Mouse (Mus musculus) embryonic fibroblast, embryonic 13.5 days (primary cell): Measurements from ENCODE around the gene Dennd4a. TPM values are rescaled to one million over a fixed set of nuclear protein-coding genes. Genes with fewer than 3 reads are reported as not detected.
"Not testable (repeated sequence)": the region's sequence is repeated elsewhere in the genome, so short reads cannot be mapped to it uniquely, and the experiment has no call there.

Source experiments
- H3K27ac ChIP-seq: 2 replicates; pipeline ENCODE4 v1.5.1; 2012; ENCODE audit warnings: low read length, control low read depth, inconsistent platforms; ENCODE audit not compliant: insufficient read depth
- H3K4me1 ChIP-seq: 2 replicates; pipeline ENCODE4 v1.6.1; 2011; ENCODE audit warnings: low read length; ENCODE audit not compliant: control insufficient read depth, insufficient read depth
- H3K4me3 ChIP-seq: 2 replicates; pipeline ENCODE4 v1.5.1; 2011; ENCODE audit warnings: mild to moderate bottlenecking, control low read depth, low read length; ENCODE audit not compliant: insufficient read depth
- CTCF ChIP-seq: IDR thresholded peaks from 2 replicates; pipeline ENCODE4 v1.5.1; 2011; ENCODE audit warnings: mild to moderate bottlenecking, control low read depth, low read length, moderate library complexity, borderline replicate concordance; ENCODE audit not compliant: insufficient read depth
- POLR2A ChIP-seq: IDR thresholded peaks from 2 replicates; pipeline ENCODE4 v1.6.1; 2011; ENCODE audit warnings: low read depth, mild to moderate bottlenecking, control low read depth, low read length, moderate library complexity
- polyA plus RNA-seq: library from polyadenylated mRNA; stranded (reverse); fragments of >200 nt; gene quantifications from 2 replicates; pipeline ENCODE4 v1.2.4, GENCODE M21; 2011; ENCODE audit warnings: low read depth; ENCODE audit not compliant: missing spikeins, insufficient read length

Dennd4a gene
- polyA plus RNA-seq, 1 experiment: 51.0 TPM

DNA sequence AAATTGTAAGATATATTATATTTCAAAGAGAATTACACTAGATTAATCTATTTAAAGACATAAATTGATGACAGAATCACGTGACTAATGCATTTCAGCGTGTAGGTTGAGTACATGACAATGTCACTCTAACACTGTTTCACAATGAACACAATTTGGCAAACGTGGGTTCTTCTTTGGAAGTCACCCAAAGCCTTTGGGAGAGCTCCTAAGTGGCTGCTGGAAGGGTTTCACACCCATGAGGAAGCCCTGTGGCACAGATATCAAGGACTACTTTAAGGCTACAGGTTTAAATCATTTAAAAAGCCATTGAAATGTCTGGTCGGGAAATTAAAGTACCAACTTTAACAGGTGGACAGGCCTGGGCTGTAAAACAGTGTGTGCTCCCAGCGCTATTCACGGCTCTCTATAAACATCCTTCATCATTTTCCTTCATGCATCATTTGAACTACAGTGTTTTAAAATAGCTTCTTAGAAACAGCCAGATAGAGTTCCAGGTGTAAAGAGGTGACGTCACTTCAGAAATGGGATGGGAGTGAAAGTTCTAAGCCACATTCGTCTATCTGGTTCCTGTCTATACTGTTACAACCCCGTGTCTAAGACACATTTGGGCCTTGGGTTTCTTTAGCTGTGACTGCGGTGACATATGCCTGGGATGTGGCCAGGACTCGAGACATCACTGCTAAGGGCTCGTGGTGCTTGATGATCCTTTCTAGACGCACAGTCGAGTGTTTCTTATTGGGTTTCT lies 3.9 kb upstream of the Dennd4a start:
- Histone ChIP-seq H3K4me1 (no peaks in the 10 kb centered on the region; the same call in 1 of the 2 replicates), H3K27ac (no peak overlapping the region), H3K4me3 (no peak overlapping the region)
- TF ChIP-seq POLR2A (no peak), CTCF (no peak)

DNA sequence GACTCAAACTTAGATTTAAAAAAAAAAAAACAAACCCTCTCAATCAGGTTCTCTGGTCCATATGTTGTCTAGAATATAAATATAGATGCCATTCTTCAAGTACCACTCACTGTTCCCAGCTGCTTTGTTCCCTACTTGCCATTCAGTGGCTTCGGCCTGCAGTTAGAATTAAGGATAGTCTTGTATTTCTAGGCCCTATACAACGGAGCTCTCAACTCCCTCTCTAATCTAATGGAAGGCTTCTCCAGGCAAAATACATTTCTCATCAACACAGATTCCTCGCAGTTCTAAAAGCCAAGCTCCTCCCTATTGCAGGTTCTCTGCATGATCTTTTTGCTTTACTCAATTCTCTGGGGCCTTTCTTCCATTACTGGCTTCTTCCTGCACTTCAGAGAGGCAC lies 1.3 kb upstream of the Dennd4a start:
- TF ChIP-seq CTCF (no peak), POLR2A (no peak)
- H3K4me1 ChIP-seq: no peaks in the 10 kb centered on the region; the same call in 1 of the 2 replicates
- no peak overlapping the region for H3K4me3 ChIP-seq
- H3K27ac ChIP-seq: no peak overlapping the region

DNA sequence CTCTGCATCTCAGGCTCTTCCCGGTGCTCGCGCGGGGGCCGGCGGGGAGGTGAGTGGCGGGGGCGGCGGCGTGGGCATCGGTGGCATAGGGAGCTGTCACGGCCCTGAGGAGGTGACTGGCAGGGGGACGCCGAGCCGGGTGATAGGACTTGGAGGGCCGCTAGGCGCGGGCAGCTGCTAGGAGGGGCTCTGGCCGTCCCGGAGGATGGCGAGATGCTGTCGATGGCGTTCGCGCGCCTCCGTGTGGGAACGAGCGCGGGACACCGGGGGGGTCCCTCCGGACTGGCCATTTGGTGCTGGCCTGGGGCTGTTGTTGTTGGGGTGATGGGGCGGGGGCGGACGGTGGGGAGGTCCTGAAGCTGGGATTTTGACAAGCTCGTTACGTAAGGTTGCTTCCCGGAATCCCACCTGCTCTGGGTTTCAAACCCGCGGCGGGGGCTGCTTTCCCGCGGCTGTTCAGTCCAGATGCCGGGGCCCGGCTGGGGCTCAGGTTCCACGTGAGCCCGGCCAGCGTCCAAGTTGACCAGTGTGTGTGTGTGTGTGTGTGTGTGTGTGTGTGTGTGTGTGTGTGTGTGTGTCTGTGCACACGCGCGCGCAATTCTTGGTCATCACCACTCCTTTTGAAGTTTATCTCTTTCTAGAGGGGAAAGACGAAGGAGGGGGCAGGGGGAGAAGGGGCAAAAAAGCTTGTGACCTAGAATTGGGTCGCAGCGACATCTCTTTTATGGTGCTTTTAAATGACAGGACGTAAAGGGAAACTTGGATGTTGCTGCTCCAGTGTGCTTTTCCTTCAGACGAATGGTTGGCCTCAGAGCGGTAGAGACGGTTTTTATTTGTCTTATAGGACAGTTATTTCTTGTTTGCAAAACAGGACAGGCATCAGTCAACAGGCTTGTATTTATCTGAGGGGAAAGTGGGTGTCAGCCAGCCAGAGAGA lies 666 bp downstream of the Dennd4a start:
- TF ChIP-seq POLR2A (no peak), CTCF (peak; percentile 40; the same call in 1 of the 2 replicates)
- Histone ChIP-seq H3K4me3 (peak overlapping the region; percentile 71), H3K4me1 (no peaks in the 10 kb centered on the region), H3K27ac (no peak overlapping the region; the same call in 1 of the 2 replicates)

DNA sequence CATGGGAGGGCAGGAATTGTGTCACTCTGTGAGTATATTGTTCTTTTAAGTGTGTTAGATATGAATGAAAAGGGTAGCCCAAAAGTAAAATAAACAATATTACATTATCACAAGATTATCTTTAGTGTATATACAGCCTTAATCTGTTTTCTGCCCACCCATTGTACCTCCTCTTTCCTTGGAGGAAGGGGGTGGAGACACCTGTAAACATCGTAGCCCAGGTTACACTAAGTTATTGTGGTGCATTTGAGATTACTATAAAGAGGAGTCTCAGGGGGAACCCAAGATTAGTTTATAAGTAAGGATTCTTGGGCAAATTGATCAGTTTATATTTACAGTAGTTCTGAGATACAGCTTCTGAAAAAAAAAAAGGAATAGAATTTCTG lies 1.3 kb downstream of the Dennd4a start:
- no peak overlapping the region for H3K27ac ChIP-seq

DNA sequence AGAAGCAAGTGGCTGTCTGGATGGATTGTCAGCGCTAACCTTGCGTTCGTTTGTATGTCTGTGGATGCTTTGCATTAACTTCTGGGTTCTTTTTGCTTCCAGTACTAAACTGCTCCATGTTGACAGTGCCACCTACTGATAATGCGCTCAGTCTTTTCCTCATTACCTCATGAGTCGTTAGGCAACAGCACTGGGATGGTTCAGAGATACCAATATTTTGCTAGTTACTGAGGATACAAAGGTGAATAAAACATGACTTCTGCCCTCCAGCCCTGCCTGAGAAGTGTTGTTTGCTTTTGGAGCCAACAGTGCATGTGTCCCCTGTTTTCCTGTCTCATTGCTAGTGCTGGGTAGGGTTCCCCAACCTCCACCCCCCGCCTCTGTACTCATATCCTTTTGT lies 3.1 kb downstream of the Dennd4a start:
- no peak overlapping the region for H3K27ac ChIP-seq
- TF ChIP-seq CTCF (no peak), POLR2A (no peak)
- H3K4me1 ChIP-seq: no peaks in the 10 kb centered on the region
- no peak overlapping the region for H3K4me3 ChIP-seq

More for the DNA sequence above, 1.3 kb downstream of the Dennd4a start:
- TF ChIP-seq POLR2A: no peak
- TF ChIP-seq CTCF: no peak
- Histone ChIP-seq H3K4me3 (peak overlapping the region; percentile 71), H3K4me1 (no peaks in the 10 kb centered on the region)

DNA sequence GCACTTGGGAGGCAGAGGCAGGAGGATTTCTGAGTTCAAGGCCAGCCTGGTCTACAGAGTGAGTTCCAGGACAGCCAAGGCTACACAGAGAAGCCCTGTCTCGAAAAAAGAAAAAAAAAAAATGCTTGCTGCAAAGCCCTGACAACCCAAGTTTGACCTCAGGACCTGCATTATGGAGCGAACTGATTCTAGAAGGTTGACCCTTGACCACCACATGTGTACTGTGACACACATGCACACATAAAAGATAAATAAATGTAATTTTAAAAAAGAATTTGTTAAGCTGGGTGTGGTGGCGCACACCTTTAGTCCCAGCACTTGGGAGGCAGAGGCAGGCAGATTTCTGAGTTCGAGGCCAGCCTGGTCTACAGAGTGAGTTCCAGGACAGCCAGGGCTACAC lies 8.5 kb downstream of the Dennd4a start:
- not testable (repeated sequence) for H3K4me1 ChIP-seq, H3K27ac ChIP-seq, H3K4me3 ChIP-seq

DNA sequence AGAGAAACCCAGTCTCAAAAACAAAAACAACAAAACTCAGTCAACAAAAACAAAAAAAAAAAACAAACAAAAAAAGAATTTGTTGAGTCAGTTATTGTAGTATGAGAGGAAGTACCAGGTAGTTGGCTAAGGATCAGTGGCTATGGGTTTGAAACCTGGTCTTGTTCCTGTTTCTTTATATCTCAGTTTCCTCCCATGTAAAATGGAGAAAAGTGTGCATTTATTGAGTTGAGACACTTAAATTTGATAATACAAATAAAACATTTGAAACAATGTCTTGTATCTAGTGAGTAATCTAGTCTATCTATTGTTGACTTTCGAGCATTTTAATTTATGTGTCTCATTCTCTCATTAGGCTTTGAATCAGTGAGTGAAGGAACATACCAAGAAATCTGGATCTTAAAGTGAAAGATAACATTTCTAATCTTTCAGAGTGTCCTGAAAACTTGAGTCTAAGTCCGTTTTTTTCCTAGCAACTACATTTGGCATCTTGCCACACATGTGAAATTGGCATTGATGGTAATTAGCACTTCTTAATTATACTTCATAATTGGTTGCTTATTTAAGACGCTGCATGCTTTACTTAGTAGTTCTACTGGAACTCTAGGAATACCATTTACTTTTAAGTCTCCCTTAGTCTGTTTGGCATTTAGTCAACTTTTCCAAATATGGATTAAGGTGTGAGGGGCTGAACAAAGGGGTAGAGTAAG lies 9.1 kb downstream of the Dennd4a start:
- H3K4me3 ChIP-seq: no peak overlapping the region
- H3K27ac ChIP-seq: no peak overlapping the region

DNA sequence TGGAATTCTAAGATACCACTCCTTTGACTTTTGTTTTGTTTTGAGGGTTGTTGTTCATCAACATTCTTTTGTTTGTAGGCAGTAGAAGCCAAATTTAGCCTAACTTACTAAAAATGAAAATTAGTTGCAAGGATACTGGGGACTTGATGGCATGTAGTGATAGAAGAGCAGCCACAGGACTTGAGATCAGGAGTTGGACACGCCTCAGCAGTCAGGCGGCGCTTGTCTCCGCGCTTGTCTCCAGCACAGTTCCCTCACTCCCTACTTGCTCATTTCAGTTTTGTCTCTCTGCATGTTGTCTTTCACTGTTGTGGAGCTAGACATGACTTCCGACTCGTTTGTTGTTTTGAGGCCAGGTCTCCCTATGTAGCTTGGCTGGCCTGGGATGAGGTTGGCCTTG lies 11.1 kb downstream of the Dennd4a start:
- no peak for TF ChIP-seq POLR2A
- no peak for TF ChIP-seq CTCF
- no peak overlapping the region for H3K4me3 ChIP-seq

More for the DNA sequence above, 9.1 kb downstream of the Dennd4a start:
- TF ChIP-seq POLR2A (no peak), CTCF (no peak)
- H3K4me1 ChIP-seq: no peaks in the 10 kb centered on the region

DNA sequence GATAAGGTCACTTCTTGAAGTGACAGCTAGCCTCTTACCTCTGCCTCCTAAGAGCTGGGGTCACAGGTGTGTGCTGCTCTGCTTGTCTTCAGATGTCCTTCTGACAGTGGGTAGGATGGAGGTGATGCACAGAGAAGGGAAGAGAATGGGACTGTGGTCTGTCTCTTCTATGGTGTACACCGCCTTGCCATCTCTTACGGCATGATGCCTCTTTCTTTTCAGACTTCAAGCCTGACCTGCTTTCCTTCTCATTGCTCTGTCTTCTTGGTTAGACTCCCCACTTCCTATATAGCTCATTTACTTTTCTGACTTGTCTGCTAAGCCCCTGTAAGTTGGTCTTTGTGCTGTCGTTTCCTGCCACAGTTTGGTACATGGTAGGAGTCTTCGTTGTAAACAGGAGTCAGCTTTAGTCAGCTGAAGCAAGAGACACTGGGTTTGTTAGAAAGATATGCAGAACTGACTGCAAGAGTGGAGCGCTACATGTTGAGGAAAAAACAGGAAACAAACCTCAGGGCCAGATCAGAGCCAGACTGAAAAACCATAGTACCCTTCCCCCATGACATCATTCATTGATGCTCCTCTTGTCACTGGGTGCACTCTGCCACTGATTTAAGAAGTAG lies 13.4 kb downstream of the Dennd4a start:
- no peak for TF ChIP-seq POLR2A
- no peak for TF ChIP-seq CTCF

More for the DNA sequence above, 11.1 kb downstream of the Dennd4a start:
- Histone ChIP-seq H3K4me1 (no peaks in the 10 kb centered on the region), H3K27ac (no peak overlapping the region)

More for the DNA sequence above, 13.4 kb downstream of the Dennd4a start:
- Histone ChIP-seq H3K4me3 (no peak overlapping the region), H3K4me1 (no peaks in the 10 kb centered on the region), H3K27ac (no peak overlapping the region)
